Mouse (Mus musculus) embryonic stem cell, embryonic (primary cell): ENCODE measurements around the gene Fabp6.

Experiments used
- CTCF ChIA-PET, 4 experiments: fragments of 300-600 bp in 2 of 4; fragments of 350-600 bp in 2 of 4; sonication (Branson Sonifier 250); formaldehyde crosslinking; loops; one replicate each; lab custom pipeline; 2022; ENCODE audit warnings: inconsistent platforms in 2 of 4; lab: Charles Lee
- POLR2A ChIA-PET, 4 experiments: fragments of 300-600 bp in 2 of 4; fragments of 350-600 bp in 2 of 4; sonication (Branson Sonifier 250); formaldehyde crosslinking; loops; one replicate each; lab custom pipeline; 2022; ENCODE audit warnings: antibody characterized with exemption in 4 of 4, inconsistent platforms in 1 of 4; lab: Charles Lee

Gene Fabp6

GRCm38 (mm10) chr11:43601440-43601839 is at the start of gene Fabp6:
Fabp6 (minus strand) TSS chr11:43601540.
- ChIA-PET POLR2A (interaction anchor here in 2 of 4 experiments (0.7 to 1.0 kb wide), 2 partner anchors 12 to 16 kb away, joined by 3 read pairs; no protein-coding TSS in a partner anchor), CTCF (interaction anchor here in 1 of 4 experiments (0.7 kb wide), 1 partner anchor 85 kb away, joined by 3 read pairs; no protein-coding TSS in a partner anchor)

GRCm38 (mm10) chr11:43645286-43645685 is 43.9 kb upstream of the Fabp6 start:
- POLR2A ChIA-PET = interaction anchor here in 2 of 4 experiments (0.6 to 1.5 kb wide), 6 partner anchors 8 to 632 kb away, joined by 3 read pairs; no protein-coding TSS in a partner anchor
- CTCF ChIA-PET = interaction anchor here (0.5 to 1.4 kb wide), 21 partner anchors 8 to 152 kb away, joined by 3 to 12 read pairs (median 4); no protein-coding TSS in a partner anchor

- ChIA-PET CTCF (interaction anchor here in 2 of 4 experiments (0.6 kb wide), 2 partner anchors 56 to 69 kb away, joined by 3 to 5 read pairs; partner anchors contain the start of gene 4933415A04Rik (in 1 of the 2)), POLR2A (interaction anchor here in 1 of 4 experiments (0.6 to 1.3 kb wide), 4 partner anchors 10 to 83 kb away, joined by 3 to 4 read pairs (median 3); no protein-coding TSS in a partner anchor)
Observed at GRCm38 (mm10) chr11:43643180-43643591, 41.8 kb upstream of the Fabp6 start.

GRCm38 (mm10) chr11:43638486-43638885 is 37.1 kb upstream of the Fabp6 start:
- POLR2A ChIA-PET = no interaction called here
- CTCF ChIA-PET = no interaction called here

GRCm38 (mm10) chr11:43636761-43637160 is 35.4 kb upstream of the Fabp6 start:
- ChIA-PET POLR2A (interaction anchor here in 2 of 4 experiments (0.9 to 1.6 kb wide), 4 partner anchors 9 to 92 kb away, joined by 3 to 6 read pairs (median 4); no protein-coding TSS in a partner anchor), CTCF (interaction anchor here in 2 of 4 experiments (0.8 to 1.4 kb wide), 2 partner anchors 9 kb away, joined by 3 read pairs; no protein-coding TSS in a partner anchor)

- POLR2A ChIA-PET = interaction anchor here in 3 of 4 experiments (0.5 to 3.6 kb wide), 17 partner anchors 11 to 261 kb away, joined by 3 to 17 read pairs (median 4); partner anchors contain the start of gene Pttg1 (in 1 of the 3)
- CTCF ChIA-PET = interaction anchor here (0.6 to 1.3 kb wide), 4 partner anchors 11 to 210 kb away, joined by 3 to 7 read pairs (median 4); no protein-coding TSS in a partner anchor
Observed at GRCm38 (mm10) chr11:43633658-43634401, 32.5 kb upstream of the Fabp6 start.

- ChIA-PET CTCF (interaction anchor here in 3 of 4 experiments (0.6 to 1.3 kb wide), 4 partner anchors 12 to 209 kb away, joined by 3 to 7 read pairs (median 5); no protein-coding TSS in a partner anchor), POLR2A (interaction anchor here in 3 of 4 experiments (0.7 to 3.6 kb wide), 12 partner anchors 12 to 261 kb away, joined by 3 to 17 read pairs (median 5); partner anchors contain the start of genes Pttg1 (in 1 of the 3) and Pwwp2a (in 1 of the 3))
Observed at GRCm38 (mm10) chr11:43633165-43633564, 31.8 kb upstream of the Fabp6 start.

- CTCF ChIA-PET = interaction anchor here in 1 of 4 experiments (0.6 kb wide), 1 partner anchor 13 kb away, joined by 6 read pairs; no protein-coding TSS in a partner anchor
- POLR2A ChIA-PET = interaction anchor here in 1 of 4 experiments (1.0 to 3.6 kb wide), 4 partner anchors 16 to 49 kb away, joined by 3 to 17 read pairs (median 10); partner anchors contain the start of gene Pwwp2a
Observed at GRCm38 (mm10) chr11:43632566-43632965, 31.2 kb upstream of the Fabp6 start.

GRCm38 (mm10) chr11:43631645-43632044 is 30.3 kb upstream of the Fabp6 start:
- ChIA-PET POLR2A (interaction anchor here in 1 of 4 experiments (1.0 to 3.6 kb wide), 3 partner anchors 23 to 50 kb away, joined by 3 to 17 read pairs (median 9); partner anchors contain the start of gene Pwwp2a), CTCF (no interaction called here)

GRCm38 (mm10) chr11:43626927-43627645 is 25.7 kb upstream of the Fabp6 start:
- POLR2A ChIA-PET = interaction anchor here (0.7 to 1.9 kb wide), 14 partner anchors 10 to 203 kb away, joined by 3 to 8 read pairs (median 3); partner anchors contain the start of gene Pwwp2a (in 1 of the 4)
- CTCF ChIA-PET = interaction anchor here in 3 of 4 experiments (0.5 to 2.3 kb wide), 7 partner anchors 15 to 133 kb away, joined by 3 to 9 read pairs (median 4); no protein-coding TSS in a partner anchor

GRCm38 (mm10) chr11:43626300-43626926 is 25.1 kb upstream of the Fabp6 start:
- CTCF ChIA-PET = interaction anchor here in 2 of 4 experiments (0.9 to 2.3 kb wide), 4 partner anchors 9 to 110 kb away, joined by 3 to 9 read pairs (median 7); no protein-coding TSS in a partner anchor
- POLR2A ChIA-PET = interaction anchor here (0.6 to 1.6 kb wide), 21 partner anchors 9 to 1084 kb away, joined by 3 to 10 read pairs (median 3); partner anchors contain the start of gene Pwwp2a (in 2 of the 4)

- ChIA-PET POLR2A (no interaction called here), CTCF (no interaction called here)
Observed at GRCm38 (mm10) chr11:43624341-43624740, 23.0 kb upstream of the Fabp6 start.

GRCm38 (mm10) chr11:43621769-43622168 is 20.4 kb upstream of the Fabp6 start:
- ChIA-PET CTCF (interaction anchor here in 1 of 4 experiments (0.7 kb wide), 1 partner anchor 23 kb away, joined by 12 read pairs; no protein-coding TSS in a partner anchor), POLR2A (no interaction called here)

- ChIA-PET CTCF (interaction anchor here in 1 of 4 experiments (0.6 kb wide), 1 partner anchor 65 kb away, joined by 3 read pairs; no protein-coding TSS in a partner anchor), POLR2A (interaction anchor here in 3 of 4 experiments (0.6 to 1.9 kb wide), 7 partner anchors 8 to 1149 kb away, joined by 3 to 8 read pairs (median 3); no protein-coding TSS in a partner anchor)
Observed at GRCm38 (mm10) chr11:43618403-43618802, 17.1 kb upstream of the Fabp6 start.

GRCm38 (mm10) chr11:43617924-43618323 is 16.6 kb upstream of the Fabp6 start:
- ChIA-PET CTCF (interaction anchor here in 3 of 4 experiments (0.6 to 2.7 kb wide), 4 partner anchors 8 to 126 kb away, joined by 3 to 11 read pairs (median 3); no protein-coding TSS in a partner anchor), POLR2A (interaction anchor here in 3 of 4 experiments (0.8 to 1.9 kb wide), 10 partner anchors 8 to 66 kb away, joined by 3 to 8 read pairs (median 4); no protein-coding TSS in a partner anchor)

- POLR2A ChIA-PET = interaction anchor here in 1 of 4 experiments (1.5 kb wide), 1 partner anchor 19 kb away, joined by 3 read pairs; no protein-coding TSS in a partner anchor
- CTCF ChIA-PET = interaction anchor here (0.6 to 2.5 kb wide), 12 partner anchors 9 to 325 kb away, joined by 3 to 11 read pairs (median 3); no protein-coding TSS in a partner anchor
Observed at GRCm38 (mm10) chr11:43612834-43613488, 11.6 kb upstream of the Fabp6 start.
